Mouse (Mus musculus): Measurements from ENCODE around the gene Rrn3. TPM values are rescaled to one million over a fixed set of nuclear protein-coding genes. Genes with fewer than 3 reads are reported as not detected.
"Not testable (repeated sequence)": the region's sequence is repeated elsewhere in the genome, so short reads cannot be mapped to it uniquely, and the experiment has no call there.

Gene Rrn3
- total and polyA plus RNA-seq, 3 experiments, result 83.5 to 136 (median 93.8) TPM

DNA sequence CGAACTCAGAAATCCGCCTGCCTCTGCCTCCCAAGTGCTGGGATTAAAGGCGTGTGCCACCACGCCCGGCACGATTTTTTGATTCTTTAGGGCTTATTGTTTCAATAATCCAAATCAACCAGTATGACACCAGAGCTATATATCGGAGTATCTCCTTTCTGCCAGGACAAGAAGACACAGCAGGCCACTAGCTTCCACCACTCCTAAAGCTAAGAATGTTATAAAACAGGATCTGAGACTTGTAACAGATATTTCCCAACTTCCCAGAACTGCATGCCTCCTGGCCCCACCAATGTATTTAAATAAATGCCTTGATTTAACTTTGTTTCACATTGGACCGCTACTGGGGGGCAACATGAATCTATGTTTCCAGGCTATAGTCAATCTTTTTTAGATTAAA, 32.8 kb upstream of the Rrn3 start:
- Histone ChIP-seq H3K9me3 (replicated peaks; ENCODE audit: low read length) (no peaks in the 10 kb centered on the region), H3K4me1 (ENCODE audit: control insufficient read depth in 1 of 2, insufficient read depth in 2 of 2) (peaks cover under 1 to 5% of the 10 kb centered on the region in 2 experiments), H3K9ac (ENCODE audit: insufficient read depth, low read depth) (no peak overlapping the region), H3K4me2 (ENCODE audit: insufficient read depth, low read depth, poor library complexity, severe bottlenecking) (no peak overlapping the region), H3K36me3 (replicated peaks in 1 of 2; ENCODE audit: control insufficient read depth in 1 of 2, insufficient read depth in 1 of 2, low read length in 1 of 2) (no peaks in the 10 kb centered on the region), H3K4me3 (replicated peaks in 1 of 3; ENCODE audit: low read depth in 2 of 3, low read length in 2 of 3, poor library complexity in 1 of 3) (no peak overlapping the region), H3K79me2 (replicated peaks; ENCODE audit: control insufficient read depth, extremely low read depth, insufficient read depth, poor library complexity, severe bottlenecking) (no peaks in the 10 kb centered on the region), H3K27ac (ENCODE audit: insufficient read depth, low read depth) (no peak overlapping the region), H3K27me3 (replicated peaks) (no peaks in the 10 kb centered on the region)
- in situ Hi-C loops (cut with MboI; ENCODE audit: low pct_ligation_motif_present, low pct_unique_long_range_greater_than_20kb, low sequenced_read_pairs) (loop anchor here (25.0 kb wide), 1 partner anchor 310 kb away; no protein-coding TSS in a partner anchor), dilution Hi-C loops (cut with MboI; ENCODE audit: extremely low pct_ligation_motif_present, extremely low pct_unique_long_range_greater_than_20kb, low sequenced_read_pairs) (no loop called here)
- no peak for TF ChIP-seq NELFE (IDR thresholded peaks at IDR 0.05; ENCODE audit: low read depth, low read length)
- no peak for TF ChIP-seq EP300 (IDR thresholded peaks at IDR 0.05; ENCODE audit: low read length)
- TF ChIP-seq SIN3A (IDR thresholded peaks at IDR 0.05; ENCODE audit: low read length), result no peak
- no peak for TF ChIP-seq MYC (IDR thresholded peaks at IDR 0.05; ENCODE audit: low read depth, low read length)
- TF ChIP-seq TCF12 (IDR thresholded peaks at IDR 0.05; ENCODE audit: low read depth, low read length), result no peak
- TF ChIP-seq MXI1 (IDR thresholded peaks at IDR 0.05; ENCODE audit: low read depth, low read length), result no peak
- no peak for TF ChIP-seq GABPA (IDR thresholded peaks at IDR 0.05; ENCODE audit: insufficient replicate concordance, low read depth, low read length)
- no peak for TF ChIP-seq PAX5 (IDR thresholded peaks at IDR 0.05; ENCODE audit: low read length)
- no peak for TF ChIP-seq POLR2A (IDR thresholded peaks at IDR 0.05; ENCODE audit: low read depth, low read length)
- no peak for TF ChIP-seq TBP (conservative IDR thresholded peaks at IDR 0.05; ENCODE audit: low read depth, low read length)
- TF ChIP-seq ZNF384 (IDR thresholded peaks at IDR 0.05; ENCODE audit: low read depth, low read length), result no peak
- no peak for TF ChIP-seq MAFK (IDR thresholded peaks at IDR 0.05; ENCODE audit: insufficient replicate concordance, low read length)
- TF ChIP-seq E2F4 (IDR thresholded peaks at IDR 0.05; ENCODE audit: insufficient replicate concordance, low read depth, low read length), result no peak
- no peak for DNase-seq (ENCODE audit: extremely low read depth)

DNA sequence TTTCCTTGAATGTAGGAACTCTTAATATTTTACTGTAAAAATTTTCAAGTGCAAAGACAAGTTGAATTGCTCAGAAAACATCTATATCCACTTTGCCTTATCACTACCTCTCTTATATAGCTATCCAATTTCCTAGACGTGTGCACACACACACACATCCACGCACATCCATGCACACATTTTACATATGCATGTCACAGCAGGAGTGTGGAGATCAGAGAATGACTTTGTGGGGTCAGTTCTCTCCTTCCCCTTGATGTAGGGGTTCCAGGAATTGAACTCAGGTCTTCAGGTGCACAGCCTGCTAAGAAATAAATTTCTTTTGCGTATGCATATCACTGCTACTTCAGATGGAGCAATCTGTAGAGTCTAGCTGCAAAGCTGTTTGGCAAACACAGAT, 32.4 kb upstream of the Rrn3 start:
- no peak overlapping the region for H3K4me2 ChIP-seq (ENCODE audit: insufficient read depth, low read depth, poor library complexity, severe bottlenecking)
- H3K9me3 ChIP-seq (replicated peaks; ENCODE audit: low read length), result no peaks in the 10 kb centered on the region
- no peak for TF ChIP-seq CHD2 (IDR thresholded peaks at IDR 0.05; ENCODE audit: low read length)
- no peak for TF ChIP-seq GABPA (IDR thresholded peaks at IDR 0.05; ENCODE audit: insufficient replicate concordance, low read depth, low read length)
- TF ChIP-seq MYC (IDR thresholded peaks at IDR 0.05; ENCODE audit: low read depth, low read length), result no peak
- TF ChIP-seq PAX5 (IDR thresholded peaks at IDR 0.05; ENCODE audit: low read length), result no peak
- TF ChIP-seq HCFC1 (IDR thresholded peaks at IDR 0.05; ENCODE audit: low read depth, low read length), result no peak
- no peak for TF ChIP-seq ZMIZ1 (IDR thresholded peaks at IDR 0.05; ENCODE audit: low read depth, low read length)
- no peak for TF ChIP-seq MAFK (IDR thresholded peaks at IDR 0.05; ENCODE audit: insufficient replicate concordance, low read length)
- no peak for TF ChIP-seq RCOR1 (conservative IDR thresholded peaks at IDR 0.05; ENCODE audit: low read depth, low read length)
- TF ChIP-seq ZC3H11A (IDR thresholded peaks at IDR 0.05; ENCODE audit: low read depth, low read length), result no peak
- DNase-seq (ENCODE audit: extremely low read depth), result no peak
- H3K27me3 ChIP-seq (replicated peaks), result no peaks in the 10 kb centered on the region
- H3K4me1 ChIP-seq (ENCODE audit: control insufficient read depth in 1 of 2, insufficient read depth in 2 of 2), result peaks cover 0 to under 1% of the 10 kb centered on the region in 2 experiments; a peak in 1 of 4 replicates
- in situ Hi-C loops (cut with MboI; ENCODE audit: low pct_ligation_motif_present, low pct_unique_long_range_greater_than_20kb, low sequenced_read_pairs) (loop anchor here (25.0 kb wide), 1 partner anchor 311 kb away; no protein-coding TSS in a partner anchor), dilution Hi-C loops (cut with MboI; ENCODE audit: extremely low pct_ligation_motif_present, extremely low pct_unique_long_range_greater_than_20kb, low sequenced_read_pairs) (no loop called here)
- H3K36me3 ChIP-seq (replicated peaks in 1 of 2; ENCODE audit: control insufficient read depth in 1 of 2, insufficient read depth in 1 of 2, low read length in 1 of 2), result no peaks in the 10 kb centered on the region
- no peak overlapping the region for H3K9ac ChIP-seq (ENCODE audit: insufficient read depth, low read depth)
- no peak overlapping the region for H3K4me3 ChIP-seq (replicated peaks in 1 of 3; ENCODE audit: low read depth in 2 of 3, low read length in 2 of 3, poor library complexity in 1 of 3)
- no peaks in the 10 kb centered on the region for H3K79me2 ChIP-seq (replicated peaks; ENCODE audit: control insufficient read depth, extremely low read depth, insufficient read depth, poor library complexity, severe bottlenecking)
- no peak overlapping the region for H3K27ac ChIP-seq (ENCODE audit: insufficient read depth, low read depth)

DNA sequence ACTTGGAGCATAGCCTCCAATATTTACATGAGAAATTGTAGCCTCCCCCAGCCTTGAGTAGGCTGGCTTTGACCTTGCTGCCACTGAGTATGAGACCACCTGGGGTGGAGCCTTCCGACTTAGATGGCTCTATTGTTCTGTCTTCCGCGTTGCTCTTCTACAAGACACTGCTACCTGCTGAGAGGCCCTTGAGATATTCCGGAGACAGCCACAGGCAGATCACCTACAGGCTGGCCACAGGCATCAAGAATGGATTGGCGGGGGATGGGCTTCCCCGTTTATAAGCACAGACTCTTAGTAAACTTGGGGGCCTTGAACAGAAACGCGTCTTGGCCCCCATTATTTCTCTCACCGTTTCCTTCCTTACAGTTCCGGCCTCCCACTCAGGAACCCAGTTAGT, 31.7 kb upstream of the Rrn3 start:
- dilution Hi-C loops (cut with MboI; ENCODE audit: extremely low pct_ligation_motif_present, extremely low pct_unique_long_range_greater_than_20kb, low sequenced_read_pairs); H3K27me3 ChIP-seq (replicated peaks); H3K27ac ChIP-seq (ENCODE audit: insufficient read depth, low read depth): not testable (repeated sequence)

More for the DNA sequence above, 31.7 kb upstream of the Rrn3 start:
- H3K9me3 ChIP-seq (replicated peaks; ENCODE audit: low read length); H3K36me3 ChIP-seq (replicated peaks in 1 of 2; ENCODE audit: control insufficient read depth in 1 of 2, insufficient read depth in 1 of 2, low read length in 1 of 2); H3K4me3 ChIP-seq (replicated peaks in 1 of 3; ENCODE audit: low read depth in 2 of 3, low read length in 2 of 3, poor library complexity in 1 of 3); H3K9ac ChIP-seq (ENCODE audit: insufficient read depth, low read depth); H3K4me1 ChIP-seq (ENCODE audit: control insufficient read depth in 1 of 2, insufficient read depth in 2 of 2); DNase-seq (ENCODE audit: extremely low read depth); H3K4me2 ChIP-seq (ENCODE audit: insufficient read depth, low read depth, poor library complexity, severe bottlenecking); H3K79me2 ChIP-seq (replicated peaks; ENCODE audit: control insufficient read depth, extremely low read depth, insufficient read depth, poor library complexity, severe bottlenecking): not testable (repeated sequence)
- in situ Hi-C loops (cut with MboI; ENCODE audit: low pct_ligation_motif_present, low pct_unique_long_range_greater_than_20kb, low sequenced_read_pairs), result loop anchor here (25.0 kb wide), 1 partner anchor 312 kb away; no protein-coding TSS in a partner anchor
